22 mouse cellular contexts compared by ENCODE assay signal in the genomic region with DNA sequence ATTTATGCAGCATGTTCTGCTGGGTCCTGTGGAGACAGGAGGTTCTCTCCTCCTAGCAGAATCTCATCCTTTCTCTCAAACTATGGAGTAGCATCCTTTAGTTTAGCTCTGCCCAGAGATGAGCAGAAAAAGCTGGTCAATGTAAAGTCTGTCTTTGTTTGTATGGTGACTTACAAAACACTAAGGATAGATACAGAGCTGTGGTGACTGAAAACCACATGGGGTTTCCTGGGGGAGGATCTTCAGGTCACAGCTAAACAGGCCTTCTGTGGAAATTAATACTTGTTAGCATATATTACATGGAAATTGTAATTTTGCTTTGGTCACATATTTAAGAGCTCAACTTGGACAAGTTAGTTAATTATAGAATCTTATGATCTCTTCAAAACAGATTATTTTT.
A peak's percentile ranks its signal among the peaks of the same experiment; 100 is the strongest.
DNase-seq lines count a peak whose midpoint lies in the region; ATAC-seq lines count a peak whose summit lies in the region.
"Had no signal": no experiment of that assay in that cellular context is flagged by ENCODE, and none has a peak within 500 bp of the region (broad histone marks: within the 10 kb centered on the region; RNA-seq: fewer than 3 reads in every experiment).

No protein-coding gene starts in this region.

- H3K27ac ChIP-seq in forebrain, embryonic 16.5 days (ENCODE audit: low read length) = no peak overlapping the region
- H3K27ac ChIP-seq: embryonic facial prominence, embryonic 12.5 days; embryonic facial prominence, embryonic 15.5 days; hindbrain, embryonic 12.5 days; hindbrain, embryonic 15.5 days; intestine, embryonic 15.5 days had no signal

- H3K27me3 ChIP-seq in forebrain, embryonic 16.5 days (replicated peaks; ENCODE audit: control insufficient read depth, insufficient read depth, low read length) = no peaks in the 10 kb centered on the region
- H3K27me3 ChIP-seq: embryonic facial prominence, embryonic 12.5 days; embryonic facial prominence, embryonic 15.5 days; hindbrain, embryonic 12.5 days; intestine, embryonic 15.5 days had no signal

- H3K9me3 ChIP-seq in forebrain, embryonic 16.5 days (ENCODE audit: control insufficient read depth, low read length) = no peaks in the 10 kb centered on the region
- H3K9me3 ChIP-seq: embryonic facial prominence, embryonic 12.5 days; embryonic facial prominence, embryonic 15.5 days; hindbrain, embryonic 12.5 days; hindbrain, embryonic 15.5 days; intestine, embryonic 15.5 days had no signal

- H3K4me1 ChIP-seq in forebrain, embryonic 16.5 days (replicated peaks; ENCODE audit: control insufficient read depth, insufficient read depth, low read length) = no peaks in the 10 kb centered on the region
- H3K4me1 ChIP-seq: embryonic facial prominence, embryonic 12.5 days; embryonic facial prominence, embryonic 15.5 days; hindbrain, embryonic 15.5 days; intestine, embryonic 15.5 days had no signal

- no peaks in the 10 kb centered on the region for H3K36me3 ChIP-seq in forebrain, embryonic 16.5 days (ENCODE audit: control insufficient read depth, insufficient read depth)
- H3K36me3 ChIP-seq: embryonic facial prominence, embryonic 12.5 days; embryonic facial prominence, embryonic 15.5 days; hindbrain, embryonic 12.5 days; hindbrain, embryonic 15.5 days; intestine, embryonic 15.5 days had no signal

- ATAC-seq in common myeloid progenitor, adult 5-6 weeks (replicated peaks; ENCODE audit: low read depth, poor library complexity, severe bottlenecking) = peak; percentile 87
- ATAC-seq in megakaryocyte progenitor cell, adult 5-6 weeks (replicated peaks; ENCODE audit: poor library complexity) = peak; percentile 60
- ATAC-seq in forebrain, embryonic 16.5 days = no peak
- ATAC-seq: forebrain, embryonic 14.5 days; intestine, embryonic 15.5 days had no signal

- H3K4me2 ChIP-seq in forebrain, embryonic 16.5 days (ENCODE audit: low read length) = no peak overlapping the region
- H3K4me2 ChIP-seq: embryonic facial prominence, embryonic 12.5 days; embryonic facial prominence, embryonic 15.5 days; heart, embryonic 11.5 days; hindbrain, embryonic 12.5 days; hindbrain, embryonic 15.5 days; intestine, embryonic 15.5 days had no signal

- H3K9ac ChIP-seq in forebrain, embryonic 16.5 days (replicated peaks; ENCODE audit: low read depth, low read length) = no peak overlapping the region
- H3K9ac ChIP-seq: embryonic facial prominence, embryonic 12.5 days; embryonic facial prominence, embryonic 15.5 days; hindbrain, embryonic 12.5 days; hindbrain, embryonic 15.5 days; intestine, embryonic 15.5 days had no signal

- no peak overlapping the region for H3K4me3 ChIP-seq in forebrain, embryonic 16.5 days (replicated peaks; ENCODE audit: low read length)
- H3K4me3 ChIP-seq: embryonic facial prominence, embryonic 12.5 days; embryonic facial prominence, embryonic 15.5 days; hindbrain, embryonic 12.5 days; hindbrain, embryonic 15.5 days; intestine, embryonic 15.5 days had no signal

- DNase-seq in 416B (ENCODE audit: low read depth) = peak; percentile 47
- peak; percentile 3 for DNase-seq in CD4-positive, CD25-positive, alpha-beta regulatory T cell, adult 2 months (ENCODE audit: low read depth, low spot score)
- no peak for DNase-seq in thymus, postnatal 14 days
- DNase-seq in spleen, postnatal 36 days (ENCODE audit: low spot score in 2 of 2) = no peak
- DNase-seq: adrenal gland, adult 8-10 months; adrenal gland, postnatal 25 days; cerebellum, adult 11-12 months; cerebellum, adult 8-10 months; cerebellum, postnatal 10 days; gastrocnemius, postnatal 10 days; gastrocnemius, postnatal 36 days; heart, adult 11 months had no signal

Comparison
In these comparisons a context has a peak if more than half of its experiments do, and no peak if none do; other contexts are left out.
1. DNase-seq: peak in 416B (single experiment) and CD4-positive, CD25-positive, alpha-beta regulatory T cell, adult 2 months (single experiment); none in thymus, postnatal 14 days (single experiment) and spleen, postnatal 36 days (0 of 2).